Mouse (Mus musculus) monocyte, adult 59 days (primary cell): Measurements from ENCODE around the gene Cox8a. TPM values are rescaled to one million over a fixed set of nuclear protein-coding genes. Genes with fewer than 3 reads are reported as not detected.

Source experiments
- total RNA-seq, 2 experiments: library from RNA; stranded (reverse); gene quantifications; one replicate each; pipeline ENCODE4 v1.2.4; 2023

The Cox8a gene
- 100 to 1,000 TPM; 337 to 344 TPM for total RNA-seq

DNA sequence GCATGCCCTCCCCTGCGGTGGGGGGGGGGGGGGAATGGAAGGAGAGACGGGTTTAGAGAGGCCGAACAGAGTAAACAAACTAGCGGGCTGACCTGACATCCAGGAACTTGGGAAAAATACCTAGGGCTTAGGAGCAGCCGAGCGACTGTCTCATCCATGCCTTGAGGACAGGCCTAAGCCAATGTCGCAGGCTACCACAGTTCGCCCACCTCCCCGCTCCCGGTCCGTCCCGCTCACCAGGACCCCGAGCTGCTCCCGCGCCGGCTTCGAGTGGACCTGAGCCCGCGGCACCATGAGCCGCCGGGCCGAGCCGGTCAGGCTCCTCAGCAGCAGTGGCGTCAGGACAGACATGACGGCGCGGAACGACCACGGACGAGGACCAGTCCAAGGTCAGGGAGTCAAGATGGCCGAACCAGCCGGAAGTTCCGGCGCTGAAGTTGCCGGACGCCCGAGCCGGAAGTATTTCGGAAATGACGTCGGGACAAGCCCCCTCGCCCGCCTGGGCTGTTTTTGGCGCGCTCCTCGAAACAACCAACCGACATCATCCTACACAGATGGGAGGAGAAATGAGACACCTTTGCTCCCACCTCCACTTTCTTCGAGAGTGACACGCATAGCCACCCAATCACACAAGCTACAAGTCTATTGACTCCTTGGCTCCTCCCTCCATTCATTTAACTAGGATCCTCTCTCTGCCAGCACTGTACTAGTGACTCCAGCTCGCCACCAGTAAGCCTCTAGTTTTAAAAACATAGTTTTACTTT lies at the start of gene Cox8a:
Cox8a (minus strand) TSS at position 455 of the 764 bp plus-strand sequence.

DNA sequence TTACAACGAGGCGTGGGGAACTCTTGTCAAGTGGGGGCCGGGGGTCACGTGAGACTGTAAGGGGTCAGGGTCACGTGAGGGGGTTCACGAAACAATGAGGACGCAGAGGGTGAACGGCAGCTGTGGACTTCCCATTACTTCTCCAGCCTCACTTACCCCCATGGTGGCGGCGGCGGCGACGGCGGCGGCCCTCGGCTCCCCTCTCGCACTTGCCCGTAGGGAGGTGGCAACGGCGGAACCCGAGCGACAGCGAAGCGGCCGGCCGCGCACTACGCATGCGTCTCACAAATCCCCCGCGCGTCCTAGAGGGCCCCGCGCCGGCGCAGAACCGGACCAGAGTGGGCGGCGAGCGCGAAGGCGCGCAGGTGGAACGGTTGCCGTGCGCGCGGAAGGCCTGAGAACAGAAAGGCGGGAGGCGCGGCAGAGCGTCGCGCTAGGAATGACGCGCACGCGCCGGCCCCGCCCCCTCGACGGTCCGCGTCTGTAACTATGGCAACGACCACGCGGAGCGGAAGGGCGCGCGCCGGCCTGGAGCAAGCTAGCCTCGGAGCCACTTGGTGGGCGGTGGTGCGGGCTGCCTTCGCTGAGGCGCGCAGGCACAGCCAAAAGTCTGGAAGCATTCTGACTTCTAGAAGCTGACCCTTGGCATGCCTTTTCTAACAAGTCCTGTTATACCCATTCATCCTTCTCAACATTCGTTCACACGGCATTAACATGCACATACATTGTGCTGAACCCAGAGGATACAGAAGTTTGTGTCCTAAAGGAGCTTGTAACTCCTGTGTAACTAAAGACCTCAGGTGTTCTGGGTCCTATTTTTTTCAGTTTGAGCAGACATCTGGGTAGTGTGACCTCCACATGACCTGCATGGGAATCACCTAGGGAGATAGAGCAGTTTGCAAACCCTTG lies 23.6 kb upstream of the Cox8a start, which contains the start of gene Naa40:
Naa40 (minus strand) TSS at position 402 of the 909 bp plus-strand sequence.

DNA sequence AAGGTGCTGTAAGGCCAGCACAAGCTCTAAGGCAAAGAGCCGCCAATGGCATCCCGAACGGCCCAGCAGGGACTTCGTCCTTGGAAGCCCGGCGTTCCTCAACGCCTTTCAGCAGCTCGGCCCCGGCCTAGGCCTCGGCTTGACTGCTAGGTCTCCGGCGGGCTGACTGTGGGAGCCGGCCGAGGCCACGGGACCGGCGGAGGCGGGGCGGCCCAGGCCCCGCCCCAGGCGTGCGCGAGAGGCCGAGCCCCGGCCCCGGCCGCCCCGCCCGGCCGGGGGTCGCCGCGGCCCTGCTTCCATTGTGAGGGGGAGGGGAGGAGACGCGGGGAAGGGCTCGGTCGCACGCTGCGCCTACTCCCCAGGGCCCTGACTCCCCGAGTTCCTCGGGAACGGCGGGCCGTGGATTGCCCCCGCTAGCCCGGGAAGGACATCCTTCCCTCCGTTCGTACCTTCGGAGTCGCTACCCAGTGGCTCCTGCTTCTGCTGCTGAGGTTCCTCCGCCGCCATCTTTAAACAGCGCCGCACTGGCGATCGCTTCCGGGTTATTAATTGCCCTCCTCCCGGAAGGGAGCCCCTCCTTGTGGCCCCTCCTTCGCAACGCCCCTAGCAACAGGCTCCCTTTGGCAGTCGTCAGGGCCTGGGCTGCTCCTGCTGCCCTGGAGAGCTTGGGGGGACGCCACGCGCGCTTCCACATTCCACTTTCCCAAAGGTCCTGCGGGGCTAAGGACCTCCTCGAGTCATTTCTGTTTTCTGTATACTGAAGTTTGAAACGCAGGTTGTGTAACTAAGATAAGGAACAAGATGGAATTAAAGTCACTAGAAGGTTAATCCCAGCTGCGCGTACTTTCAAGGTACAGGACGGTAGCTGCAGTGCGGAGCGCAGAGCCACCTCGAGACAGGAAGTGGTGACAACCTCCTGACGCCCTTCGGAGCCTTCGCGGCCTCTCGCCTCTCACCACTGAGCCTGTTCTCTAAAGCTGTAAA lies 11.4 kb downstream of the Cox8a start, which contains the start of gene Otub1:
Otub1 (minus strand) TSS at position 564 of the 984 bp plus-strand sequence.

Other genes with a start within 250 kb of the Cox8a start
- 10 to 100 TPM; 54.6 to 62.8 TPM for gene Ppp1r14b, start 242.6 kb downstream of the Cox8a start, total RNA-seq
- 10 to 100 TPM; 33.4 to 35.2 TPM for gene Plcb3, start 241.1 kb downstream of the Cox8a start, total RNA-seq
- gene Fkbp2, start 237.1 kb downstream of the Cox8a start, total RNA-seq, result 10 to 100 TPM; 46.1 to 59.4 TPM
- 10 to 100 TPM in 1 of 2 experiments, 1 to 10 TPM in 1; 9.7 to 12.2 TPM for gene Vegfb, start 230.0 kb downstream of the Cox8a start, total RNA-seq
- gene Dnajc4, start 225.0 kb downstream of the Cox8a start, total RNA-seq, result 10 to 100 TPM; 22.5 to 25.3 TPM
- gene Nudt22, start 221.5 kb downstream of the Cox8a start, total RNA-seq, result 10 to 100 TPM; 11.1 to 16.9 TPM
- 1 to 10 TPM; 1.4 to 1.9 TPM for gene Trpt1, start 221.5 kb downstream of the Cox8a start, total RNA-seq
- 100 to 1,000 TPM; 282 to 286 TPM for gene Fermt3, start 198.1 kb downstream of the Cox8a start, total RNA-seq
- 10 to 100 TPM; 61.2 to 64.6 TPM for gene Stip1, start 177.6 kb downstream of the Cox8a start, total RNA-seq
- 1 to 10 TPM; 6.4 to 8.0 TPM for gene Macrod1, start 160.8 kb downstream of the Cox8a start, total RNA-seq
- not detected for gene Flrt1, start 111.9 kb downstream of the Cox8a start, total RNA-seq
- 10 to 100 TPM; 77.9 to 92.2 TPM for gene Otub1, start 11.3 kb downstream of the Cox8a start, total RNA-seq
- 10 to 100 TPM; 28.4 to 30.2 TPM for gene Naa40, start 23.6 kb upstream of the Cox8a start, total RNA-seq
- not detected for gene Rcor2, start 49.7 kb upstream of the Cox8a start, total RNA-seq
- gene Mark2, start 124.2 kb upstream of the Cox8a start, total RNA-seq, result 100 to 1,000 TPM; 140 to 159 TPM
- 10 to 100 TPM; 15.7 to 21.1 TPM for gene Spindoc, start 165.4 kb upstream of the Cox8a start, total RNA-seq
- gene 2700081O15Rik, start 200.0 kb upstream of the Cox8a start, total RNA-seq, result 1 to 10 TPM; 3.2 to 3.4 TPM